Mouse (Mus musculus): ENCODE data around the gene Nacc1. TPM values are rescaled to one million over a fixed set of nuclear protein-coding genes. Genes with fewer than 3 reads are reported as not detected.
"Not testable (repeated sequence)": the region's sequence is repeated elsewhere in the genome, so short reads cannot be mapped to it uniquely, and the experiment has no call there.

The Nacc1 gene
- polyA plus RNA-seq, 1 experiment from 2014 or later: 6.3 TPM

- Histone ChIP-seq H3K4me1 (ENCODE audit: control insufficient read depth, low read depth, low read length) (peaks cover 41% of the 10 kb centered on the region), H3K27me3 (ENCODE audit: control insufficient read depth, insufficient read depth, low read depth, low read length) (no peaks in the 10 kb centered on the region), H3K36me3 (ENCODE audit: control insufficient read depth, insufficient read depth) (peaks cover 3% of the 10 kb centered on the region; the same call in 1 of the 2 replicates), H3K27ac (ENCODE audit: low read length) (no peak overlapping the region), H3K4me2 (ENCODE audit: low read depth, low read length) (no peak overlapping the region), H3K4me3 (ENCODE audit: low read depth, low read length) (no peak overlapping the region), H3K9me3 (replicated peaks; ENCODE audit: control insufficient read depth, low read length) (no peaks in the 10 kb centered on the region), H3K9ac (ENCODE audit: low read depth, low read length) (no peak overlapping the region)
- ATAC-seq (ENCODE audit: low read depth): no peak
- 55% methylated on average over 3 of the region's 3 CpGs for WGBS (ENCODE audit: insufficient replicate concordance)
These were observed 3.1 kb downstream of the Nacc1 start for GRCm38 (mm10) chr8:84684537-84684936.

GRCm38 (mm10) chr8:84682257-84682656 is 5.4 kb downstream of the Nacc1 start:
- Histone ChIP-seq H3K9me3 (replicated peaks; ENCODE audit: control insufficient read depth, low read length) (no peaks in the 10 kb centered on the region), H3K4me2 (ENCODE audit: low read depth, low read length) (no peak overlapping the region), H3K9ac (ENCODE audit: low read depth, low read length) (no peak overlapping the region), H3K36me3 (ENCODE audit: control insufficient read depth, insufficient read depth) (peaks cover 3% of the 10 kb centered on the region; the same call in 1 of the 2 replicates), H3K27ac (ENCODE audit: low read length) (no peak overlapping the region), H3K27me3 (ENCODE audit: control insufficient read depth, insufficient read depth, low read depth, low read length) (no peaks in the 10 kb centered on the region), H3K4me1 (ENCODE audit: control insufficient read depth, low read depth, low read length) (peaks cover 33% of the 10 kb centered on the region), H3K4me3 (ENCODE audit: low read depth, low read length) (no peak overlapping the region)
- ATAC-seq (ENCODE audit: low read depth): no peak
- 39% methylated on average over 2 of the region's 2 CpGs for WGBS (ENCODE audit: insufficient replicate concordance)

- Histone ChIP-seq H3K4me2 (ENCODE audit: low read depth, low read length) (no peak overlapping the region), H3K27me3 (ENCODE audit: control insufficient read depth, insufficient read depth, low read depth, low read length) (no peaks in the 10 kb centered on the region), H3K9ac (ENCODE audit: low read depth, low read length) (no peak overlapping the region), H3K27ac (ENCODE audit: low read length) (no peak overlapping the region), H3K4me3 (ENCODE audit: low read depth, low read length) (no peak overlapping the region), H3K4me1 (ENCODE audit: control insufficient read depth, low read depth, low read length) (peaks cover 30% of the 10 kb centered on the region), H3K9me3 (replicated peaks; ENCODE audit: control insufficient read depth, low read length) (no peaks in the 10 kb centered on the region), H3K36me3 (ENCODE audit: control insufficient read depth, insufficient read depth) (peaks cover 3% of the 10 kb centered on the region; the same call in 1 of the 2 replicates)
- 76% methylated on average over 2 of the region's 2 CpGs for WGBS (ENCODE audit: insufficient replicate concordance)
- no peak for ATAC-seq (ENCODE audit: low read depth)
These were observed 6.2 kb downstream of the Nacc1 start for GRCm38 (mm10) chr8:84681476-84681875.

- Histone ChIP-seq H3K4me3 (ENCODE audit: low read depth, low read length) (no peak overlapping the region), H3K27ac (ENCODE audit: low read length) (no peak overlapping the region), H3K27me3 (ENCODE audit: control insufficient read depth, insufficient read depth, low read depth, low read length) (no peaks in the 10 kb centered on the region), H3K4me1 (ENCODE audit: control insufficient read depth, low read depth, low read length) (peaks cover 6% of the 10 kb centered on the region), H3K36me3 (ENCODE audit: control insufficient read depth, insufficient read depth) (peaks cover 19% of the 10 kb centered on the region), H3K9me3 (replicated peaks; ENCODE audit: control insufficient read depth, low read length) (no peaks in the 10 kb centered on the region), H3K9ac (ENCODE audit: low read depth, low read length) (no peak overlapping the region), H3K4me2 (ENCODE audit: low read depth, low read length) (no peak overlapping the region)
- ATAC-seq (ENCODE audit: low read depth): peak; percentile 23
- 83% methylated on average over 5 of the region's 5 CpGs for WGBS (ENCODE audit: insufficient replicate concordance)
These were observed 10.4 kb downstream of the Nacc1 start for GRCm38 (mm10) chr8:84677305-84677704.

GRCm38 (mm10) chr8:84670295-84671006 is 17.2 kb downstream of the Nacc1 start:
- not testable (repeated sequence) for H3K36me3 ChIP-seq (ENCODE audit: control insufficient read depth, insufficient read depth); H3K9me3 ChIP-seq (replicated peaks; ENCODE audit: control insufficient read depth, low read length); H3K4me2 ChIP-seq (ENCODE audit: low read depth, low read length); H3K9ac ChIP-seq (ENCODE audit: low read depth, low read length); H3K27me3 ChIP-seq (ENCODE audit: control insufficient read depth, insufficient read depth, low read depth, low read length); H3K4me3 ChIP-seq (ENCODE audit: low read depth, low read length)
- peak; percentile 73 for ATAC-seq (ENCODE audit: low read depth)
- Histone ChIP-seq H3K27ac (ENCODE audit: low read length) (peak overlapping the region; percentile 53), H3K4me1 (ENCODE audit: control insufficient read depth, low read depth, low read length) (peaks cover 13% of the 10 kb centered on the region)
- WGBS (ENCODE audit: insufficient replicate concordance): 65% methylated on average over 5 of the region's 5 CpGs

- peaks cover 16% of the 10 kb centered on the region for H3K4me1 ChIP-seq (ENCODE audit: control insufficient read depth, low read depth, low read length)
- no peaks in the 10 kb centered on the region for H3K9me3 ChIP-seq (replicated peaks; ENCODE audit: control insufficient read depth, low read length)
- 51% methylated on average over 6 of the region's 6 CpGs for WGBS (ENCODE audit: insufficient replicate concordance)
- no peak overlapping the region for H3K4me3 ChIP-seq (ENCODE audit: low read depth, low read length)
- H3K4me2 ChIP-seq (ENCODE audit: low read depth, low read length): no peak overlapping the region
- peaks cover 9% of the 10 kb centered on the region for H3K36me3 ChIP-seq (ENCODE audit: control insufficient read depth, insufficient read depth)
- H3K9ac ChIP-seq (ENCODE audit: low read depth, low read length): no peak overlapping the region
- H3K27me3 ChIP-seq (ENCODE audit: control insufficient read depth, insufficient read depth, low read depth, low read length): no peaks in the 10 kb centered on the region
- no peak overlapping the region for H3K27ac ChIP-seq (ENCODE audit: low read length)
- ATAC-seq (ENCODE audit: low read depth): no peak
These were observed 18.8 kb downstream of the Nacc1 start for GRCm38 (mm10) chr8:84668731-84669485.

GRCm38 (mm10) chr8:84668081-84668480 is 19.6 kb downstream of the Nacc1 start:
- H3K27ac ChIP-seq (ENCODE audit: low read length): no peak overlapping the region
- no peak overlapping the region for H3K4me3 ChIP-seq (ENCODE audit: low read depth, low read length)
- H3K4me2 ChIP-seq (ENCODE audit: low read depth, low read length): no peak overlapping the region
- ATAC-seq (ENCODE audit: low read depth): no peak
- 0 out of 2 replicates have a peak, but pooled peaks cover 4% of the 10 kb centered on the region for H3K36me3 ChIP-seq (ENCODE audit: control insufficient read depth, insufficient read depth)
- H3K9me3 ChIP-seq (replicated peaks; ENCODE audit: control insufficient read depth, low read length): no peaks in the 10 kb centered on the region
- WGBS (ENCODE audit: insufficient replicate concordance): 78% methylated on average over 1 of the region's 1 CpGs
- no peaks in the 10 kb centered on the region for H3K27me3 ChIP-seq (ENCODE audit: control insufficient read depth, insufficient read depth, low read depth, low read length)
- no peak overlapping the region for H3K9ac ChIP-seq (ENCODE audit: low read depth, low read length)
- peaks cover 21% of the 10 kb centered on the region for H3K4me1 ChIP-seq (ENCODE audit: control insufficient read depth, low read depth, low read length)

- Histone ChIP-seq H3K27me3 (ENCODE audit: control insufficient read depth, insufficient read depth, low read depth, low read length) (no peaks in the 10 kb centered on the region), H3K36me3 (ENCODE audit: control insufficient read depth, insufficient read depth) (no peaks in the 10 kb centered on the region), H3K4me2 (ENCODE audit: low read depth, low read length) (peak overlapping the region; percentile 99), H3K27ac (ENCODE audit: low read length) (peak overlapping the region; percentile 97), H3K4me3 (ENCODE audit: low read depth, low read length) (peak overlapping the region; percentile 81), H3K4me1 (ENCODE audit: control insufficient read depth, low read depth, low read length) (peaks cover 43% of the 10 kb centered on the region), H3K9ac (ENCODE audit: low read depth, low read length) (peak overlapping the region; percentile 86), H3K9me3 (replicated peaks; ENCODE audit: control insufficient read depth, low read length) (no peaks in the 10 kb centered on the region)
- ATAC-seq (ENCODE audit: low read depth): no peak
- WGBS (ENCODE audit: insufficient replicate concordance): 2% methylated on average over 14 of the region's 14 CpGs
These were observed 22.2 kb downstream of the Nacc1 start for GRCm38 (mm10) chr8:84665385-84665893.

Data from liver, embryonic 16.5 days (tissue).